Mouse (Mus musculus): ENCODE data around the gene Dnajc14. TPM values are rescaled to one million over a fixed set of nuclear protein-coding genes. Genes with fewer than 3 reads are reported as not detected.
A peak's percentile ranks its signal among the peaks of the same experiment; 100 is the strongest.

Gene Dnajc14
- 62.5 and 64.7 TPM in 2 replicates for polyA plus RNA-seq (2015; fragmentation: Nextera tagmentation; extraction: Ambion mirVana)

GRCm38 (mm10) chr10:128803771-128804270 lies at the start of gene Dnajc14:
Dnajc14 (plus strand) TSS chr10:128804062.
- under 1% methylated on average over 14 of the region's 14 CpGs for WGBS
- no peaks in the 10 kb centered on the region for H3K9me3 ChIP-seq (replicated peaks)
- ATAC-seq (ENCODE audit: insufficient number of reproducible peaks, low FRiP score, low TSS enrichment, low read depth), result peak; percentile 6
- H3K4me2 ChIP-seq (replicated peaks), result peak within 1 kb of the TSS; percentile 74
- peak within 1 kb of the TSS; percentile 72 for H3K9ac ChIP-seq
- H3K27me3 ChIP-seq, result no peaks in the 10 kb centered on the region
- H3K4me1 ChIP-seq, result peaks cover 45% of the 10 kb centered on the region
- peaks cover 30% of the 10 kb centered on the region for H3K36me3 ChIP-seq
- peak within 1 kb of the TSS; percentile 100 for H3K27ac ChIP-seq (replicated peaks)
- peak within 1 kb of the TSS; percentile 88 for H3K4me3 ChIP-seq (replicated peaks)

GRCm38 (mm10) chr10:128772895-128773294 lies 31.0 kb upstream of the Dnajc14 start:
- WGBS, result 79% methylated on average over 2 of the region's 2 CpGs
- Histone ChIP-seq H3K36me3 (no peaks in the 10 kb centered on the region; the same call in 1 of the 2 replicates), H3K9me3 (replicated peaks) (no peaks in the 10 kb centered on the region), H3K4me1 (no peaks in the 10 kb centered on the region), H3K27ac (replicated peaks) (no peak overlapping the region), H3K4me3 (replicated peaks) (no peak overlapping the region), H3K27me3 (no peaks in the 10 kb centered on the region), H3K9ac (no peak overlapping the region), H3K4me2 (replicated peaks) (no peak overlapping the region)
- no peak for ATAC-seq (ENCODE audit: insufficient number of reproducible peaks, low FRiP score, low TSS enrichment, low read depth)

GRCm38 (mm10) chr10:128773685-128774084 lies 30.2 kb upstream of the Dnajc14 start:
- no peaks in the 10 kb centered on the region for H3K36me3 ChIP-seq

GRCm38 (mm10) chr10:128778441-128778840 lies 25.4 kb upstream of the Dnajc14 start:
- no peak overlapping the region for H3K9ac ChIP-seq
- no peak overlapping the region for H3K4me3 ChIP-seq (replicated peaks)
- WGBS, result 84% methylated on average over 2 of the region's 2 CpGs
- peak overlapping the region; percentile 84 for H3K27ac ChIP-seq (replicated peaks)
- no peak overlapping the region for H3K4me2 ChIP-seq (replicated peaks)
- no peaks in the 10 kb centered on the region for H3K9me3 ChIP-seq (replicated peaks)
- H3K27me3 ChIP-seq, result no peaks in the 10 kb centered on the region
- no peaks in the 10 kb centered on the region for H3K36me3 ChIP-seq
- no peak for ATAC-seq (ENCODE audit: insufficient number of reproducible peaks, low FRiP score, low TSS enrichment, low read depth)
- H3K4me1 ChIP-seq, result peaks cover 13% of the 10 kb centered on the region

More at GRCm38 (mm10) chr10:128773685-128774084, 30.2 kb upstream of the Dnajc14 start:
- no peak overlapping the region for H3K9ac ChIP-seq
- no peaks in the 10 kb centered on the region for H3K9me3 ChIP-seq (replicated peaks)
- H3K4me3 ChIP-seq (replicated peaks), result no peak overlapping the region
- 22% methylated on average over 5 of the region's 5 CpGs for WGBS
- ATAC-seq (ENCODE audit: insufficient number of reproducible peaks, low FRiP score, low TSS enrichment, low read depth), result no peak
- peaks cover 4% of the 10 kb centered on the region for H3K4me1 ChIP-seq
- no peaks in the 10 kb centered on the region for H3K27me3 ChIP-seq
- H3K27ac ChIP-seq (replicated peaks), result no peak overlapping the region
- H3K4me2 ChIP-seq (replicated peaks), result no peak overlapping the region

GRCm38 (mm10) chr10:128779011-128779795 lies 24.7 kb upstream of the Dnajc14 start:
- Histone ChIP-seq H3K36me3 (no peaks in the 10 kb centered on the region), H3K4me1 (peaks cover 13% of the 10 kb centered on the region), H3K27me3 (no peaks in the 10 kb centered on the region), H3K4me2 (replicated peaks) (no peak overlapping the region), H3K9ac (no peak overlapping the region), H3K9me3 (replicated peaks) (no peaks in the 10 kb centered on the region), H3K4me3 (replicated peaks) (no peak overlapping the region), H3K27ac (replicated peaks) (peak overlapping the region; percentile 84)
- peak; percentile 93 for ATAC-seq (ENCODE audit: insufficient number of reproducible peaks, low FRiP score, low TSS enrichment, low read depth)
- WGBS, result 15% methylated on average over 8 of the region's 8 CpGs

- Histone ChIP-seq H3K9me3 (replicated peaks) (0 out of 2 replicates have a peak, but pooled peaks cover 5% of the 10 kb centered on the region), H3K27me3 (no peaks in the 10 kb centered on the region), H3K36me3 (no peaks in the 10 kb centered on the region), H3K4me1 (peaks cover 13% of the 10 kb centered on the region), H3K4me3 (replicated peaks) (no peak overlapping the region), H3K4me2 (replicated peaks) (no peak overlapping the region), H3K27ac (replicated peaks) (peak overlapping the region; percentile 84), H3K9ac (no peak overlapping the region)
- no peak for ATAC-seq (ENCODE audit: insufficient number of reproducible peaks, low FRiP score, low TSS enrichment, low read depth)
- WGBS, result 78% methylated on average over 1 of the region's 1 CpGs
Measured at GRCm38 (mm10) chr10:128780200-128780599, 23.7 kb upstream of the Dnajc14 start.

- Histone ChIP-seq H3K4me3 (replicated peaks) (no peak within 1 kb of the TSS), H3K27ac (replicated peaks) (no peak within 1 kb of the TSS), H3K27me3 (no peaks in the 10 kb centered on the region), H3K9me3 (replicated peaks) (no peaks in the 10 kb centered on the region), H3K4me1 (no peaks in the 10 kb centered on the region), H3K36me3 (no peaks in the 10 kb centered on the region), H3K4me2 (replicated peaks) (no peak within 1 kb of the TSS), H3K9ac (no peak within 1 kb of the TSS)
- ATAC-seq (ENCODE audit: insufficient number of reproducible peaks, low FRiP score, low TSS enrichment, low read depth), result no peak
- WGBS, result 65% methylated on average over 7 of the region's 7 CpGs
Measured at GRCm38 (mm10) chr10:128790398-128791124, 13.3 kb upstream of the Dnajc14 start, which contains the start of gene Mmp19. Mmp19 (plus strand) TSS chr10:128790910.

GRCm38 (mm10) chr10:128792041-128792440 lies 11.8 kb upstream of the Dnajc14 start:
- no peak overlapping the region for H3K4me2 ChIP-seq (replicated peaks)
- no peak overlapping the region for H3K4me3 ChIP-seq (replicated peaks)
- no peaks in the 10 kb centered on the region for H3K36me3 ChIP-seq
- no peak overlapping the region for H3K27ac ChIP-seq (replicated peaks)
- H3K9me3 ChIP-seq (replicated peaks), result no peaks in the 10 kb centered on the region
- H3K4me1 ChIP-seq, result no peaks in the 10 kb centered on the region
- no peaks in the 10 kb centered on the region for H3K27me3 ChIP-seq
- ATAC-seq (ENCODE audit: insufficient number of reproducible peaks, low FRiP score, low TSS enrichment, low read depth), result no peak
- H3K9ac ChIP-seq, result no peak overlapping the region

- Histone ChIP-seq H3K9me3 (replicated peaks) (no peaks in the 10 kb centered on the region), H3K9ac (no peak overlapping the region), H3K36me3 (0 out of 2 replicates have a peak, but pooled peaks cover 3% of the 10 kb centered on the region), H3K4me1 (no peaks in the 10 kb centered on the region), H3K27ac (replicated peaks) (no peak overlapping the region), H3K27me3 (no peaks in the 10 kb centered on the region), H3K4me2 (replicated peaks) (no peak overlapping the region), H3K4me3 (replicated peaks) (no peak overlapping the region)
- ATAC-seq (ENCODE audit: insufficient number of reproducible peaks, low FRiP score, low TSS enrichment, low read depth), result no peak
- 91% methylated on average over 1 of the region's 1 CpGs for WGBS
Measured at GRCm38 (mm10) chr10:128793258-128793657, 10.6 kb upstream of the Dnajc14 start.

GRCm38 (mm10) chr10:128794391-128794790 lies 9.5 kb upstream of the Dnajc14 start:
- Histone ChIP-seq H3K4me1 (no peaks in the 10 kb centered on the region), H3K9ac (no peak overlapping the region), H3K4me3 (replicated peaks) (no peak overlapping the region), H3K36me3 (peaks cover 10% of the 10 kb centered on the region; the same call in 1 of the 2 replicates), H3K9me3 (replicated peaks) (no peaks in the 10 kb centered on the region), H3K27ac (replicated peaks) (no peak overlapping the region), H3K27me3 (no peaks in the 10 kb centered on the region), H3K4me2 (replicated peaks) (no peak overlapping the region)
- 89% methylated on average over 5 of the region's 5 CpGs for WGBS
- no peak for ATAC-seq (ENCODE audit: insufficient number of reproducible peaks, low FRiP score, low TSS enrichment, low read depth)

- no peaks in the 10 kb centered on the region for H3K9me3 ChIP-seq (replicated peaks)
- H3K4me1 ChIP-seq, result no peaks in the 10 kb centered on the region
- WGBS, result 90% methylated on average over 3 of the region's 3 CpGs
- no peaks in the 10 kb centered on the region for H3K27me3 ChIP-seq
- H3K9ac ChIP-seq, result no peak overlapping the region
- H3K4me2 ChIP-seq (replicated peaks), result no peak overlapping the region
- peaks cover 16% of the 10 kb centered on the region for H3K36me3 ChIP-seq
- no peak overlapping the region for H3K4me3 ChIP-seq (replicated peaks)
- ATAC-seq (ENCODE audit: insufficient number of reproducible peaks, low FRiP score, low TSS enrichment, low read depth), result no peak
- no peak overlapping the region for H3K27ac ChIP-seq (replicated peaks)
Measured at GRCm38 (mm10) chr10:128795581-128795980, 8.3 kb upstream of the Dnajc14 start.

Measured in embryonic facial prominence, embryonic 15.5 days (tissue).